Mouse (Mus musculus) G1E (cell line): Measurements from ENCODE around the gene Zfp385b. TPM values are rescaled to one million over a fixed set of nuclear protein-coding genes. Genes with fewer than 3 reads are reported as not detected.

Experiments
- ATAC-seq: 2 replicates; pipeline ENCODE4 v1.8.0; 2016; ENCODE audit warnings: mild to moderate bottlenecking; ENCODE audit not compliant: insufficient number of reproducible peaks, poor library complexity, low FRiP score, severe bottlenecking; ENCODE audit errors: extremely low read depth
- DNase-seq: peaks from one replicate; pipeline ENCODE4 v3.0.0; 2012; ENCODE audit warnings: low spot score
- H3K27me3 ChIP-seq: 2 replicates; pipeline ENCODE4 v1.6.1; 2012; ENCODE audit warnings: mild to moderate bottlenecking, low read length, inconsistent platforms; ENCODE audit not compliant: insufficient read depth
- H3K36me3 ChIP-seq: replicated peaks from 2 replicates; pipeline ENCODE3; 2012; ENCODE audit warnings: mild to moderate bottlenecking, inconsistent platforms
- H3K4me1 ChIP-seq: 2 replicates; pipeline ENCODE4 v1.6.1; 2012; ENCODE audit warnings: low read depth, low read length, inconsistent platforms, mixed read lengths; ENCODE audit not compliant: insufficient read depth
- H3K4me3 ChIP-seq: 2 replicates; pipeline ENCODE4 v1.5.1; 2012; ENCODE audit warnings: low read depth, mild to moderate bottlenecking, inconsistent platforms, low read length, moderate library complexity, mixed read lengths
- H3K9me3 ChIP-seq: replicated peaks from 2 replicates; pipeline ENCODE4 v1.6.1; 2012; ENCODE audit warnings: inconsistent platforms
- CTCF ChIP-seq: IDR thresholded peaks from 2 replicates; pipeline ENCODE4 v1.5.1; 2012; ENCODE audit warnings: low read depth, low read length, inconsistent platforms, mixed read lengths
- GATA1 ChIP-seq: IDR thresholded peaks from 2 replicates; pipeline ENCODE4 v1.6.1; 2012; ENCODE audit warnings: borderline replicate concordance, low read length, inconsistent platforms, mixed read lengths
- GATA2 ChIP-seq: IDR thresholded peaks from 2 replicates; pipeline ENCODE4 v1.6.1; 2012; ENCODE audit warnings: low read depth, low read length, inconsistent platforms, borderline replicate concordance
- POLR2AphosphoS5 ChIP-seq: IDR thresholded peaks from 2 replicates; pipeline ENCODE4 v1.6.1; 2012; ENCODE audit warnings: low read depth, low read length, inconsistent platforms; ENCODE audit not compliant: insufficient replicate concordance
- TAL1 ChIP-seq: conservative IDR thresholded peaks from 2 replicates; pipeline ENCODE4 v1.6.1; 2012; ENCODE audit warnings: low read depth, low read length, inconsistent platforms, mixed read lengths
- polyA plus RNA-seq: library from polyadenylated mRNA; stranded (reverse); fragments of >175 nt; gene quantifications from 2 replicates; pipeline ENCODE4 v1.2.3, GENCODE M21; 2012
- total RNA-seq, 2 experiments: library from RNA; stranded (forward) in 1 of 2; stranded (reverse) in 1 of 2; fragments of 200-1000 nt in 1 of 2; fragments of >200 nt in 1 of 2; fragmentation: Nextera tagmentation in 1 of 2; gene quantifications; 2 replicates each; pipeline ENCODE4 v1.2.3; 2014 to 2017

Zfp385b gene
- total and polyA plus RNA-seq, 3 experiments, result 0.71 TPM; not detected in 2

- ATAC-seq, result no peak
- no peak overlapping the region for H3K4me3 ChIP-seq
- H3K9me3 ChIP-seq, result peaks cover 43% of the 10 kb centered on the region
- H3K27me3 ChIP-seq, result no peaks in the 10 kb centered on the region
- H3K36me3 ChIP-seq, result no peaks in the 10 kb centered on the region
- TF ChIP-seq GATA1 (no peak), TAL1 (no peak), CTCF (no peak), GATA2 (no peak), POLR2AphosphoS5 (no peak)
- no peaks in the 10 kb centered on the region for H3K4me1 ChIP-seq
- DNase-seq, result no peak
Measured at GRCm38 (mm10) chr2:77522223-77522622, 297.2 kb downstream of the Zfp385b start.

GRCm38 (mm10) chr2:77519341-77519740 lies 300.1 kb downstream of the Zfp385b start:
- no peak for DNase-seq

GRCm38 (mm10) chr2:77518693-77519092 lies 300.7 kb downstream of the Zfp385b start:
- TF ChIP-seq GATA1, result no peak
- Histone ChIP-seq H3K4me3 (no peak overlapping the region), H3K9me3 (peaks cover 41% of the 10 kb centered on the region), H3K36me3 (no peaks in the 10 kb centered on the region), H3K4me1 (no peaks in the 10 kb centered on the region), H3K27me3 (no peaks in the 10 kb centered on the region)
- ATAC-seq (no peak), DNase-seq (no peak)

More at GRCm38 (mm10) chr2:77519341-77519740, 300.1 kb downstream of the Zfp385b start:
- ATAC-seq, result no peak
- no peaks in the 10 kb centered on the region for H3K4me1 ChIP-seq
- H3K9me3 ChIP-seq, result peaks cover 40% of the 10 kb centered on the region
- no peak overlapping the region for H3K4me3 ChIP-seq
- TF ChIP-seq TAL1 (no peak), CTCF (no peak), GATA2 (no peak), POLR2AphosphoS5 (no peak), GATA1 (no peak)
- no peaks in the 10 kb centered on the region for H3K27me3 ChIP-seq
- H3K36me3 ChIP-seq, result no peaks in the 10 kb centered on the region

- H3K9me3 ChIP-seq, result peaks cover 42% of the 10 kb centered on the region
- H3K27me3 ChIP-seq, result no peaks in the 10 kb centered on the region
- no peaks in the 10 kb centered on the region for H3K4me1 ChIP-seq
- no peak overlapping the region for H3K4me3 ChIP-seq
- H3K36me3 ChIP-seq, result no peaks in the 10 kb centered on the region
- DNase-seq (no peak), ATAC-seq (no peak)
- TF ChIP-seq POLR2AphosphoS5 (no peak), CTCF (no peak), GATA2 (no peak), TAL1 (no peak), GATA1 (no peak)
Measured at GRCm38 (mm10) chr2:77516606-77517005, 302.8 kb downstream of the Zfp385b start.

GRCm38 (mm10) chr2:77515654-77516053 lies 303.8 kb downstream of the Zfp385b start:
- Histone ChIP-seq H3K4me3 (no peak overlapping the region), H3K9me3 (peaks cover 45% of the 10 kb centered on the region), H3K4me1 (no peaks in the 10 kb centered on the region), H3K36me3 (no peaks in the 10 kb centered on the region), H3K27me3 (no peaks in the 10 kb centered on the region)
- no peak for DNase-seq
- ATAC-seq, result no peak
- TF ChIP-seq TAL1, result no peak
- no peak for TF ChIP-seq CTCF

GRCm38 (mm10) chr2:77515011-77515410 lies 304.4 kb downstream of the Zfp385b start:
- Histone ChIP-seq H3K27me3 (no peaks in the 10 kb centered on the region), H3K36me3 (no peaks in the 10 kb centered on the region), H3K4me1 (no peaks in the 10 kb centered on the region), H3K4me3 (no peak overlapping the region), H3K9me3 (peaks cover 45% of the 10 kb centered on the region)
- ATAC-seq (no peak), DNase-seq (no peak)
- no peak for TF ChIP-seq GATA2
- TF ChIP-seq CTCF, result no peak
- no peak for TF ChIP-seq TAL1
- TF ChIP-seq GATA1, result no peak
- no peak for TF ChIP-seq POLR2AphosphoS5

- DNase-seq, result no peak
- no peak for TF ChIP-seq GATA1
- TF ChIP-seq CTCF, result no peak
- no peak for TF ChIP-seq POLR2AphosphoS5
- TF ChIP-seq GATA2, result no peak
- TF ChIP-seq TAL1, result no peak
- Histone ChIP-seq H3K36me3 (no peaks in the 10 kb centered on the region), H3K4me1 (no peaks in the 10 kb centered on the region), H3K27me3 (no peaks in the 10 kb centered on the region), H3K4me3 (no peak overlapping the region), H3K9me3 (peaks cover 44% of the 10 kb centered on the region)
- ATAC-seq, result no peak
Measured at GRCm38 (mm10) chr2:77514476-77514875, 305.0 kb downstream of the Zfp385b start.
